Mouse (Mus musculus): Measurements from ENCODE around the gene Ss18l1.
A peak's percentile ranks its signal among the peaks of the same experiment; 100 is the strongest.

Gene Ss18l1

DNA sequence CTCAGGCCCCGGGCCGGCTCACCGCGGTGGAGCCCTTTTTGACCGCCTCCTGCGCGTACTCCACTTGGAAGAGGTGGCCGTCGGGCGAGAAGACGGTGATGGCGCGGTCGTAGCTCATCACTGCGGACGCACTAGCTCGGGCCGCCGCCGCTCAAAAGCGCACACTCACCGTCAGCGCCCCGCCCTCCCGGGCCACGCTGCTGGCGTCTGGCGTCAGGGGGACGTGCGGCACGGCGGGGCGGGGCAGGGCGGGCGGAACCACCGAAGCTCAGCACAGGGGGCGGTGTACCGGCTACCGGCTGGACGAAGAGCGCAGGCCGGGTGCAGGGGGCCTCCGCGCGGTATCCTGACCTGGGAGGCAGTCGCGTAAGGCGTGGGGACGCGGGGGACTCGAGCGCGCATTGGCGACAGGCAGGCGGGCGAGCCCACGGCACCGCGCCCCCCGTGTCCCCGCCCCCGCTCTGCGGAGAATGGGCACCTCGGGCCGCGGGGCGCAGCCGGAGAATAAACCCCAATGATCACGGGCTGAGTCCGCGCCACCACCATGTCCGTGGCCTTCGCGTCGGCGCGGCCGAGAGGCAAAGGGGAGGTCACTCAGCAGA is at the start of gene Ss18l1, which contains the start of gene Psma7:
Gene Ss18l1, plus strand, starts transcription at position 254 of the 602 bp plus-strand sequence.
Gene Psma7, minus strand, starts transcription at position 178 of the 602 bp plus-strand sequence.
- peak; percentile 57 to 81 for DNase-seq (ENCODE audit: low read depth in 1 of 2, low spot score in 2 of 2)

GRCm38 (mm10) chr2:179993071-179993470 is 49.2 kb upstream of the Ss18l1 start:
- no peak for DNase-seq (ENCODE audit: low read depth in 1 of 2, low spot score in 2 of 2)

GRCm38 (mm10) chr2:179998431-179998830 is 43.9 kb upstream of the Ss18l1 start:
- DNase-seq (ENCODE audit: low read depth in 1 of 2, low spot score in 2 of 2) = no peak

DNA sequence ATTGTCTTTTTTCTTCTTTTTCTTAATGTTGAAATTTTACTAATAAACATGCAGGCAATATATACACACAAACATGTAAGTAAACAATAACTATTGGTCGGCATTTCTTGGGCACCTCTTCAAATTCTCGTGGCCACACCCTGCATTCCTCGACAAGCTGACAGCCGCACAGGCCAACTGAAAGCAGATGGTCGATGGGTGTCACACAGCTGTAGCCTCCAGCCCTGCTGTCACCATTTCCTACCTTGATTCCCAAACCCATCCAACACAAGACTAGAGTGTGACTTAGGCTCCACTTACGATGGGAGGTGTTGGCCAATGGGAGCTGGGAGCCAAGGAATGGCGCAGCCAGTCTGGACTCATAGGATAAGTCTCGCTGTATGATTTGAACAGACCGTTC is 40.7 kb upstream of the Ss18l1 start:
- DNase-seq (ENCODE audit: low read depth in 1 of 2, low spot score in 2 of 2) = no peak

GRCm38 (mm10) chr2:180005656-180006351 is 36.5 kb upstream of the Ss18l1 start:
- no peak for DNase-seq (ENCODE audit: low read depth in 1 of 2, low spot score in 2 of 2)

GRCm38 (mm10) chr2:180006352-180007017 is 35.8 kb upstream of the Ss18l1 start:
- DNase-seq (ENCODE audit: low read depth in 1 of 2, low spot score in 2 of 2) = no peak

DNA sequence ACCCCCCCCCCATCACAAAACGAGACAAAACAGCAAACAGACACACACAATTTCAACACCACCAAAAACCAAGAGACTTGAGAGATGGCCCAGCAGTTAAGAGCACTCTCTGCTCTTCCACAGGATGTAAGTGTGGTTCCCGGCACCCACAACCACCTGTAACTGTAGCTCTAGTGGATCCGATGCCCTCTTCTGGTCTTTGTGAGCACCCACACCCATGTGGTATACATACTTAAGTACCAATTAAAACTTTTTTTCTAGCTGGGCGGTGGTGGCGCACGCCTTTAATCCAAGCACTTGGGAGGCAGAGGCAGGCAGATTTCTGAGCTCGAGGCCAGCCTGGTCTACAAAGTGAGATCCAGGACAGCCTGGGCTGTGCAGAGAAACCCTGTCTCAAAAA is 31.6 kb upstream of the Ss18l1 start:
- DNase-seq (ENCODE audit: low read depth in 1 of 2, low spot score in 2 of 2) = no peak

DNA sequence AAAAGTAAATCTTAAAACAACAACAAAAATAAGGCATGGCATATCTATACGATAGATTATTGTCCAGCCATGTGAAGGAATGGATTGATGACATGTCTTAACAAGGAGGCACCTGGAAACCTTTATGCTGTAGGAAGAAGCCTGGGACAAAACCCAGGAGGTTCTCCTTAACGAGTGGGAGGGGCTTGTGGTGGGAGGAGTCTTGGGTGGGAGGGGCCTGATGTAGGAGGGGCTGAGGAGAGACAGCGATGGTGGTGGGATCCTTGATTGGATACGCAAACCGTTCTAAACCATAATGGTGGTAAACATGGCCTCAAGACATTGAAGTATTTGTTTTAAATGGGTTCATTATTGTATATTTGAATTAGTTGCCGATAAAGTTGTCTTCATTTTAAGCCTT is 30.9 kb upstream of the Ss18l1 start:
- DNase-seq (ENCODE audit: low read depth in 1 of 2, low spot score in 2 of 2) = no peak

GRCm38 (mm10) chr2:180013686-180014085 is 28.6 kb upstream of the Ss18l1 start:
- no peak for DNase-seq (ENCODE audit: low read depth in 1 of 2, low spot score in 2 of 2)

DNA sequence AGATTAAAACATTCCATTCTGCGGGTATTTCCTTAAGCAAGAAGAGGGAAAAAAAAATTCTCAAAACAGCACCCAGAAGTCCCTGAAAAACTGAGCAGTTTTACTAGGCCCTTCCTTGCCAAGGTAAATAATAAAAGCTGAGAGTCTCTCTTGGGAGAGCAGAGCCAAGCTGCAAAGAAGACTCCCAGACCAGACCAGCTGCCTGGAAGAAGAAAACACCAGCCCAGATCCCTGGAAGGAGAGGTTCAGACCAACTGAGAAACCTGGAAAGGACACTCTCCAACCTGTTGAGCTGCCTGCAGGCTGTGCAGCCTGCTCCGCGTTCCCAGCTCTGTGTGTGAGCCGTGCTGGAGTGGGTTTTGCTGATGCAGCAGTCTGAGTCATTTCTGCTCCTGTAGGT is 24.7 kb upstream of the Ss18l1 start:
- DNase-seq (ENCODE audit: low read depth in 1 of 2, low spot score in 2 of 2) = no peak

- DNase-seq (ENCODE audit: low read depth in 1 of 2, low spot score in 2 of 2) = no peak
Observed at GRCm38 (mm10) chr2:180018573-180018972, 23.7 kb upstream of the Ss18l1 start.

GRCm38 (mm10) chr2:180020091-180020661 is 22.1 kb upstream of the Ss18l1 start:
- no peak for DNase-seq (ENCODE audit: low read depth in 1 of 2, low spot score in 2 of 2)

- no peak for DNase-seq (ENCODE audit: low read depth in 1 of 2, low spot score in 2 of 2)
Observed at GRCm38 (mm10) chr2:180020919-180021318, 21.4 kb upstream of the Ss18l1 start.

- DNase-seq (ENCODE audit: low read depth in 1 of 2, low spot score in 2 of 2) = no peak
Observed at GRCm38 (mm10) chr2:180022751-180023150, 19.6 kb upstream of the Ss18l1 start.

DNA sequence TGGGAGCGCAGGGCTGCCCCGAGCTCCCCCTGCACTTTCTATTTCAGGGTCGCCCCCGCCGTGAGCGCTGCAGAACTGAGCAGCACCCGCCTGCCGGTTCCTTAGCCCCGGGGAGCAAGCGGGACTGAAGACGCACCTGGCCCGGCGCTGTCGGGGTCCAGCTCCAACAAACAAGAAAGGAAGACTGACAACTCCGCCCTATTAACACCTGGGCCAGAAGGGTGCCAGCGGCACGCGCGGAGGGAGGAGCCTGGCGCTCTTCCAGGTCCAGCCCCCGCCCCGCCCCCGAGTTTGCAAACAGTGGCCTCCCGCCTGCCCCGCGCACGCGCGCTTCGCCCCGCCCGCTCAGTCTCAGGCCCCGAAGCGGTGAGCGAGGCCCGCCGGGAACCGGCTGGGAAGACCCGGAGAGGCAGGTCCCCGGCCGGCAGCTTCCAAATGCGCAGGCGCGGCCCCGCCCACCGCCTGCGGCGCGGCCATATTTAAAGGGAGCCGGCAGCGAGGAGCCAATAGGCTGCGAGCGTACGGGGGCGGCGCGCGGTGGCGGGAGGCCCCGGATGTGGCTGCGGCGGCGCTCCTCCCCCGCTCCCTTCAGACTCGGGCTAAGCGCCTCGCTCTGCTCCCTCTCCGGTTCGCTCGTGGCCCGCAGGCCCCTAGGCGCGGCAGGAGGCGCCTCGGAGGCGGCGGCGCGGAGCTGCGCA is 17.8 kb upstream of the Ss18l1 start, which contains the start of gene Lsm14b:
Gene Lsm14b, plus strand, starts transcription at position 587 of the 698 bp plus-strand sequence.
- DNase-seq (ENCODE audit: low read depth in 1 of 2, low spot score in 2 of 2) = peak; percentile 96 to 97

DNA sequence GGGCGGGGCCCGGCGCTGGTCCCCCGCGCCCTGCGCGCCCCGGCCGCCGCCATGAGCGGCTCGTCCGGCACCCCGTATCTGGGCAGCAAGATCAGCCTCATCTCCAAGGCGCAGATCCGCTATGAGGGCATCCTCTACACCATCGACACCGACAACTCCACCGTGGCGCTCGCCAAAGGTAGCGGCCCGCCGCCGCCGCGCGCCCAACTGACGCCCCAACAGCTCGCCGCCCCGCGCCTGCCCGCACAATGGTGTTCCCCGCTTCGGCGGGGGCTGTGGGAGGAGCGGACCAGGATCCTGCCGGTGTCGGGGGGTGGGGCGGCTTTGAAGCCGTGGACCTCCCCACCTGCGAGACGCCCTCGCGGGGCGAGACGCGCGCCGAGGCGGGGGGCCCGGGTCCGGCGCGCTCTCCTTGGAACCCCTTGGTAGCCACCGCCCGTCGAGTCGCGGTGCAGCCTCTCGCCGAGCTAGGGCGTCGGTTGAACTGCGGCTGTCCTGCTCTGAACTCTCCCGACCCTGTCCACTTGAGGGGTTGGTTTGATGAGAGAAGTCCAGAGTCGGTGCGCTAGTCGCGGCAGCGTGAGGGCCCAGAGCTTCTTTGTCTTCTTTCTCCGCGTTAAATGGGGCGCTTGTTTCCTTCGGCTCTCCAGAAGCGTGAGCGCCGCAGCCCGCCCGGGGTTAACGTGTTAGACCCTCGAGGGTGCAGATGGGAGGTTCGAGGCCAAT is 17.0 kb upstream of the Ss18l1 start:
- no peak for DNase-seq (ENCODE audit: low read depth in 1 of 2, low spot score in 2 of 2)

DNA sequence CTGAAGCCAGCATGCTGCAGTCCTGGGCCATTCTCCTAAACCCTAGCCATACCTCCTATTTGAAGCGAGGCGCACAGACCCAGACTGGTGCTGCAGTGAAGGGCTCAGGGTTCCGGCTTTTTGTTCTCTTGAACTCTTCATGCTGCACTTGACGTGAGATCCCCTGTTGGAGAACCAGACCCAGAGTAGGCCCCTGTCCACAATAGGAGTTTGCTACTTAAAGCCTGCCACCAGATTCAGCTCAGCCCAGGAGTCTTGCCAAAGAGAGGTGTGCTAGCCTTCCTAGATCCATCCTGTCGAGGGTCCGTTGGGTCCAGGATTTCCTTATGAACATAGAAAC is 16.5 kb upstream of the Ss18l1 start:
- DNase-seq (ENCODE audit: low read depth in 1 of 2, low spot score in 2 of 2) = no peak

DNA sequence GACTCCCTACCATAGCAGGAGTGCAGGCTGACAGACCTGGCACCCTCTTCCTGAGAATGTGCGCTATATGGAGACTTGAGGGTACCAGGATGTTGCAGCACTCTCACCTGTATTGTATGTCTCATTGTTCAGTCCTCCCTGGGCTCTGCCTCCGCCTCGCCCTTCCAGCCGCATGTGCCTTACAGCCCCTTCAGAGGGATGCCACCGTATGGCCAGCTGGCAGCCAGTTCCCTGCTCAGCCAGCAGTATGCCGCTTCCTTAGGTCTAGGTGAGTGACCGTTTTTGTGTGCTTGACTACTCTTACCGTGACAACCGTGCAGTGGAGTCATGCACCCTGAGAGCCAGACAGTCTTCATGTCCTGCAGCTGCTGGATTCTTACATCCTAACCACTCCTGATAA is 14.5 kb upstream of the Ss18l1 start:
- no peak for DNase-seq (ENCODE audit: low read depth in 1 of 2, low spot score in 2 of 2)

GRCm38 (mm10) chr2:180031270-180031669 is 11.0 kb upstream of the Ss18l1 start:
- no peak for DNase-seq (ENCODE audit: low read depth in 1 of 2, low spot score in 2 of 2)

- DNase-seq (ENCODE audit: low read depth in 1 of 2, low spot score in 2 of 2) = no peak
Observed at GRCm38 (mm10) chr2:180032925-180033324, 9.4 kb upstream of the Ss18l1 start.

- DNase-seq (ENCODE audit: low read depth in 1 of 2, low spot score in 2 of 2) = no peak
Observed at GRCm38 (mm10) chr2:180033956-180034355, 8.4 kb upstream of the Ss18l1 start.
